Mouse (Mus musculus): Measurements from ENCODE around the gene Nfia. TPM values are rescaled to one million over a fixed set of nuclear protein-coding genes. Genes with fewer than 3 reads are reported as not detected.

Gene Nfia
- total RNA-seq, 2 experiments from 2014 or later, result 57.0 to 57.8 TPM

DNA sequence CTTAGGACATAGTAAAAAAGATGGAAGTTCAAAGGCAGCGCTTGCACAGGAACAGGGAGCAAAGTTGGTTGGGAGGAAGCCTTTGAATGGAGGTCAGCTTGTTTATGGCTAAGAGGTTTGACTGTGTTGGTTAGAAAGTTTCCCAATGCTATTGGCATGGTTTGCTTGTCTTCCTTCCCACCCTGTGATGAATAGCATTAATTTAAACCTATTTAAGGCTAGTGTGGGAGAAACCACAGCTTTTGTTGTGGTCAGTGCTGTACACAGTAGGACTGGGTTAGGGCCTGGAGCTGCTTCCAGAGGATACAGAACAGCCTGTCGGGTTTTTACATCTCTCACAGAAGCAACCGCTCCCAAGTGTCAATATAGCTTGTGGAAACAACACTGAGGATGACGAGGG, 16.0 kb downstream of the Nfia start:
- no peak for TF ChIP-seq CTCF (IDR thresholded peaks at IDR 0.05)
- DNase-seq, result no peak
- H3K27ac ChIP-seq, result peak overlapping the region; percentile 67
- intact Hi-C loops (cut with DNase I), result no loop called here
- no peak overlapping the region for H3K4me3 ChIP-seq

DNA sequence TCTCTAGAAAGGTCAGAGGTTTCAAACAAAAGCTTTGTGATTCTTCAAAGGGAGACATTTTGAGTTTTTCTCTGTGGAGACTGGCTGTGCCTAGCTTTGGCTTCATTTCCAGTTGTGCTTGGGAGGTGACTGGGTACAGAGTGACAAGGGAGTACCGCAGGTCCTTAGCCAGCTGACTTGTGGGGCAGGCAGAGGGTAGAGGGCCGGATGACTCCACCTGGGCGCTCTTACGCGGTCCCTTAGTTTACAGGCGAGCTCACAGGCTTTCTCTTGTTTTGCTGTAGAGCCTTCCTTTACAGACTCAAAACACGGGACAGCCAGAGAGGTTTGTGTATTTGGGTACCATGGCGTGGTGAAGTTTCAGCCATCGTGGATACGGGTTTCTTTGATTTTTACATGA, 21.4 kb downstream of the Nfia start:
- TF ChIP-seq CTCF (IDR thresholded peaks at IDR 0.05), result no peak
- intact Hi-C loops (cut with DNase I), result no loop called here
- H3K4me3 ChIP-seq, result peak overlapping the region; percentile 25; the same call in 1 of the 2 replicates
- no peak for DNase-seq
- peak overlapping the region; percentile 84 for H3K27ac ChIP-seq

DNA sequence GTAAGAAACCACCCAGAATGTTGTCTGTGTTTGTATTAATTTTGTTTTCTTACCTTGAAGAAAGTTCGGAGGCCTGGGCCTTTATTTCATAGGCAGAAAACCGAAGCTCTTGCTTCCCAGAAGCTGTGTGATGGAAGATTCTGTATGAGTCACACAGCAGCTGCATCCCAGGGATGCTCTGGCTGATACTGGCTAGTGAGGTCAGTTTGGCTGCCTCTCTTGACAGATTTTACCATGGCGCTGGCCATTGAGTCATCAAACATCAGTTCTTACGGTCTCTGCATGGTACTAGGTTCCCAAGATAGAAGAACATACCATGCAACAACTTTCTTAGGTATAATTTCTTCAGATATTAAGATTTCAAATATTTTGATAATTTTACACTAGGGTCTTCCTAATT, 22.3 kb downstream of the Nfia start:
- H3K4me3 ChIP-seq, result peak overlapping the region; percentile 68; the same call in 1 of the 2 replicates
- peak; percentile 61 for DNase-seq
- no peak for TF ChIP-seq CTCF (IDR thresholded peaks at IDR 0.05)
- H3K27ac ChIP-seq, result peak overlapping the region; percentile 84
- intact Hi-C loops (cut with DNase I), result no loop called here

DNA sequence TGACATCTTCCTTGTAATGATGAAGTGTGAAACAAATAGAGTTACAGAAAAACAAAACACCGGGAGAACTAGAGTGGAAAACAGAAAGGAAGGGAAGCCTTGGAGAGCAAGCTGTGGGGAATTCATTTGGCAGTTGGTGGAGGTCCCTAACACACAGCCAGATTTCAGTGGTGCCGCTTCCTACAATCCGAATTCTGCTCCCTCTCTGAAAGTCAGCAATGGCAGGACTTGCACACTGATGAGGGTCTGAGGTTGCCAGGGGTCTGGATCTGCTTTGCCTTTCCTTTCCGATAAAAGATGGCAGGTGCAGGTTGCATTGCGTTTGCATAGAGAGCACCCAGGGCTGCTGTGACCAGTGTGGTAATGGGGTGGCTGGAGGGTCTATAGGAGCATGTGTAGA, 23.4 kb downstream of the Nfia start:
- Histone ChIP-seq H3K27ac (peak overlapping the region; percentile 84), H3K4me3 (peak overlapping the region; percentile 68)
- no peak for TF ChIP-seq CTCF (IDR thresholded peaks at IDR 0.05)
- intact Hi-C loops (cut with DNase I), result no loop called here
- no peak for DNase-seq

DNA sequence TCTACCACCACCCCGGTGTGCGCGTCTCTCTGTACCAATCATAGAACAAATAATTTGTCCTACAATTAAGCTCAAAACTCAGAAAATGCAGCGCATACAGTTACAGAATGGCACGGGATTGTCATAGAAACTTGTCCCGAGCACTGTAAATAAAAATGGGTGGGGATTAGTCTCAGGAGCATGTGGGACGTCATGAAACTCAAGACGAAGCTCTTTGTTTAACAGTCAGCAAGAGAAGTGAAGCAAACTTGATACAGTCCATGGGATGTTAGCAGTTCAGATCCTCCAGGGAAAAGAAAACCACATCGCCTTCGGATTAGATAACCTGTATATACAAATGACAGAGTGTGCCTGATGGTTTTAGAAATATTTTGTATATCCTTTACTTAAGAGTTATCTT, 24.0 kb downstream of the Nfia start:
- no peak for TF ChIP-seq CTCF (IDR thresholded peaks at IDR 0.05)
- no peak for DNase-seq
- intact Hi-C loops (cut with DNase I), result no loop called here
- peak overlapping the region; percentile 68 for H3K4me3 ChIP-seq
- peak overlapping the region; percentile 84 for H3K27ac ChIP-seq

DNA sequence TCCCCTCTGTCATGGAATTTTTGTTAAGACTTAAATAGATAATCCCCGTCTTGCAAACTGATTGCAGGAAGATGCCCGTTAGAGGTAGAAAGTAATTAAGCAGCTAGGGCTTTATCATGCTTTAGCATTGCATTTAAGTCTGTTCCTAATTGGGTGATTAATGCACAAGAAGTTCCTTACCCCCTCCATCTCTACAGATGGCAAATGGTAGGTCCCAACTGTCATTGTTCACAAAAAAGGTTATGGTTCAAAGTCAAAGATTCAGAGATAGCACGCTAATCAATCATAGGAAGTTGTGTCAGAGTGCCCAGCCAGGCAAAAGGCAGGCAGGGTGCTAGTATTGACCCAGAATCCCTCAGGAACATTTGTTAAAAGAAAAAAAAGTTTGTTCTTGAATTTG, 31.3 kb downstream of the Nfia start:
- no peak overlapping the region for H3K4me3 ChIP-seq
- intact Hi-C loops (cut with DNase I), result no loop called here
- DNase-seq, result no peak
- no peak overlapping the region for H3K27ac ChIP-seq
- TF ChIP-seq CTCF (IDR thresholded peaks at IDR 0.05), result no peak

DNA sequence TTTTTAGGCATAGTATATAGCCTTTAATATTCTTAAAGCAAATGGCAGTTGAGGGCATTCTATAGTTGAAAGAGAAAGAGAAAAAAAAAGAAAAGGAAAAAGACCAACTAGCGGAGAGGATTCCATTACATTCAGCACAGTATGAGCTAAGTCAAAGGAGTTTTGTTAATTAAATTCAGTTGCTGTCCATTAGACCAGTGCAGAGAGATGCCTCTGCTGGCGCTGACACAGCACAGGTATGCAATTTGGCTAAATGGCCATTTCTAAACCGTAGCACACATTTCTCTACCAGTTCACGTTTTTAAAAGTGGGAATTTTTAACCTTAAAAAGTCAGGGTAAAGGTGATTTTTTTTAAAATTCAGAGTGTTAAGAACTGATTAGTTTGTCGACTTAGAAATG, 32.1 kb downstream of the Nfia start:
- no peak for TF ChIP-seq CTCF (IDR thresholded peaks at IDR 0.05)
- intact Hi-C loops (cut with DNase I), result no loop called here
- no peak overlapping the region for H3K27ac ChIP-seq
- no peak for DNase-seq
- H3K4me3 ChIP-seq, result no peak overlapping the region

DNA sequence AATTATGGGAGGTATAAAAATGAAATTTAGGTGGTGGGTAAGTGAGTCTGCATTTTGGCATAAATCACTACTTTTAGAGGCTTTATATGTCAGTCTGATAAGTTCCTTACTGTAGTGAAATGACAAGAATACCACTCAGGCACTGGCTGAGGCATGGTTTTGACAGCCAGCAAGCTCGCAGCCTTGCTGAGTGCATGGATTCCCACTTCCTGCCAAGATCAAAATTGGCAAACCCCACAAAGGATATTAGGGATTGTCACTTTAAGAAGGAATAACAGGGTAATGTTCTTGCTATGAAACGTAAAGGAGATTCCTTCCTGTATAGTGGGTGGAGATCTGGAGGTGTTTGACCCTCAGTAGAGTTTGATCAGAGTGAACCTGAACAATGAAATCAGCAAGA, 32.7 kb downstream of the Nfia start:
- intact Hi-C loops (cut with DNase I), result no loop called here
- no peak for DNase-seq
- Histone ChIP-seq H3K27ac (no peak overlapping the region), H3K4me3 (no peak overlapping the region)
- TF ChIP-seq CTCF (IDR thresholded peaks at IDR 0.05), result no peak

DNA sequence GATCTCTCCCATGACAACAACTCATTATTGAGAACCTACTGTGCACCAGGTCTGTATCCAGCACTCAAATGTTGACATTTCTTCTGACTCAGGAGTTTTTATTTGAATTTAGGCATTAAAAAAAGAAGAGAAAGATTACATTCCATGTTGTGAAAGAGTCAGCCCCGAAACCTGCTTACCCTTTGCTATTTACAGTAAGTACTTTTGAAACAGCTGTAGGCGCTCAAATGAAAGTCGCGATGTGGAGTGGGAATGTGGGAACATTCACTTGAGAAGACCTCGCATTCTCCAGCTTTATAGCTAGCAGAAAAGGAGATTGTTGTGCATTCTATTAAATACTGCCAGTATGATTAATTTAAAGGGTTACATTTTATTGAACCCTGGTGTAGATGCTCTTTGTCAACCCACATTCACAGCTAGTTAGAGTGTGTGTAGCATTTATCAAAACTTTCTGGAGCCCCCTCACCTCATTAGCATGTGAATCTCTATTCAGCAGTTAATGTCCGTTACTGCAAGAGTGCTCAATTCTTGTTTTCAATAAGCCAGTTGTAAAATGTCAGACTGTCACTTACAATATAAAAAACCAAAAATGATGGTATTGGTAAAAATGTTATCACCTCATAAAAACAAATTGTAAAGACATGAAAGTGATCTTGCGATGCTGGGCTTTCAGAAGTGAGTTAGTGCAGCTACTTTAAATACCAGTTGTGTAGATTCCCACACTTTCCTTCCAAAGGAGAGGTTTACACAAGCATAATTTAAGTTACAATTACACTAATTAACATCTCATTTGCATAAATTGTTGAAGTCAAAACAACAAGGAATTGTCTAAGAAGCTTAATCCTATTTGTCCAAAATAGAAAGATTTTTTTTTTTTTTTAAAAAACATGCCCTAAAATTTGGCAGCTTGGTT, 33.6 kb downstream of the Nfia start:
- intact Hi-C loops (cut with DNase I), result no loop called here

DNA sequence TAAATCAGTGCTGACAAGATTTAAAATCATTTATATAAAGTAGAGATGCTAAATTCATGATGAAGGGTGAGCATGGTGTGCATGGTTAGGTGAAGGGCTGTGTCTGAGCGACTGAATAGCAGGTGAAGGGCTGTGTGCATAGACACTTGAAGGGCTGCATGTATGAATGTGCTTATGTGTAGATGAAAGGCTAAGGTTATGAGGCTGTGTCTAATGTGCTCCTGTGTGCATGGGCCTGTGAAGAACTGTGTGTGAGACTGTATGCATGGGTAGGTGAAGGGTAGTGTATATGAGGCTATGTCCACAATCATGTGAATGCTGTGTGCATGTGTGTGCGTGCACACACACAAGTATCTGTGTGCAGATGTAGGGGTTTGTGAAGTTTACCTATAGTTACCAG, 34.4 kb downstream of the Nfia start:
- H3K27ac ChIP-seq, result no peak overlapping the region
- no peak overlapping the region for H3K4me3 ChIP-seq
- no peak for TF ChIP-seq CTCF (IDR thresholded peaks at IDR 0.05)
- no peak for DNase-seq
- intact Hi-C loops (cut with DNase I), result no loop called here

More for the DNA sequence above, 33.6 kb downstream of the Nfia start:
- H3K4me3 ChIP-seq, result no peak overlapping the region
- DNase-seq, result no peak
- TF ChIP-seq CTCF (IDR thresholded peaks at IDR 0.05), result no peak
- H3K27ac ChIP-seq, result no peak overlapping the region; the same call in 1 of the 2 replicates

DNA sequence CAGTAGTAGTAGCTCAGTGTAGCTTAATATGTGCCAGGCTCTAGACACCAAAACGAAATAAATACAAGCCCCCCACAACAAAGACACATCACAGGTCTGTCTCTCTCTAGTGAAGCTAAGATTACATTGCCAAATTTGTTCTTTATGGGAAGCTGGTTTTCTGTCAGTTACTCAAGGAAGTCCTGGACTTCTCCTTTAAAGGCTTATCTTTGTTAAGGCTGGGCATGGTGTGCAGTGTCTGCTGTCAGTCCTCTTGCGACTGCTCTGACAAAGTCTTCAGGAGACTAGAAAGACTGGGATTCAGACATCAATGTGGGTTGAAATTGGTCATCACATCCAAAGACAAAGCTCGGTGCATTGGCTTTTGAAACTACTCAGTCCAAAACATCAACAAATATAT, 36.4 kb downstream of the Nfia start:
- intact Hi-C loops (cut with DNase I), result no loop called here
- DNase-seq, result no peak
- TF ChIP-seq CTCF (IDR thresholded peaks at IDR 0.05), result no peak
- H3K27ac ChIP-seq, result peak overlapping the region; percentile 65; the same call in 1 of the 2 replicates
- no peak overlapping the region for H3K4me3 ChIP-seq

DNA sequence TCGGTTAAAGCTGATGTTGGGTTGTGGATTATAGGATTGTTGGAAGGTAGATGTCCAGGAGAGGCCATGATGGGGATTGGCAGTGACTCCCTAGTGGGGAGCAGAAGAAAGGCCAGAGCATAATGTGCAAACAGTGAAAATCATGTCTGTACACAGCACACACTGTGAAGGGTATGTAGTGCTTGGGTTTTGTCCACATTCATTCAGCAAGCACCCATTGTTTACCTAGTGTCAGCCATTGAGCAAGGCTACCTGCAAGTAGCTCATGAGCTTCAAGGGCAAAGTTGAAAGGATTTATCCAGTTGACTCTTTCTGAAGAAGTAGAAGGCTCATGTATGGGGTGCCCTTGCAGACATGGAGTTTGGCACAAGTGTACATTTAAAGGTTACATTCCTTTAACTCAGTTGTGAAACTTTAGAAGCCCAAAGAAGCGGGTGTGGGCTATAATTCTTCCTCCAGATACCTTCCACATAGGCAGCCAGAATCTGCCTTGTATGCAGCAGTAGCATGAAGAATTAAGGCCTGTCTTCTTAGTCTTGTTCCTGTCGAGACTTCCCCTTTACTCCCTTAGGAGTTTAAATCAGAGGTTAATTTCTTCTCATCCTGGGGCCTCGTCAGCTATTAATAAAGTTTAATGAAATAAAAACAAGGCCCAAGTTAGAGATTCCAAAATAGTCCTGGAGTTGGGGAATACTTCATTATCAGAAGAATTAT, 37.2 kb downstream of the Nfia start:
- TF ChIP-seq CTCF (IDR thresholded peaks at IDR 0.05), result no peak
- intact Hi-C loops (cut with DNase I), result no loop called here
- H3K4me3 ChIP-seq, result no peak overlapping the region
- no peak for DNase-seq
- H3K27ac ChIP-seq, result peak overlapping the region; percentile 65

DNA sequence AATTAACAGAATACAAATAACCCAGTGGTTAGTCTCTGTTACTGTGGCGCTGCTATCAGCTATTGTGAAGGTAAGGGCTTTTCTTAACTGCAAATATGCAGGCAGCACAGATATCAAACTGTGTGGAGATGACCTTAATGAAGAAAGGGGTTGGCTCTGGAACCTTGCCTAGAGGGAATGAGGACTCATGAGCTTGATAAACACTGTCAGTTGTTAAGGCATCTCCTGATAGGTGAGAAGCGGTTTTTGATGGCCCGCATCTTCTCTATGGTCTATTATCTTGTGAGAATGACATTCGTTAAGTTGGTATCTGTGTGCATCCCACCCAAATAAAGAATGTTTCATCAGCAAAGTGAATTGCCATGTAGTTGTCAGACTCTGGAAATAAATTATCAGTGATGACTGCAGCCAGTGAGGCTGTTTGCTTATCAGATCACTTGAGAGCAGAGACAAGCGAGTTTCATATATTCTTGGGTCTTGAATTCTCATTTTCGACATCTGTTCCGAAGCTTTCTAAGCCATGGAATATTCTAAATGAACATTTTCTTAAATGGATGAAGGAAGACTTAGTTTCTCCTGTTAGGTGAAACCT, 37.9 kb downstream of the Nfia start:
- no peak for TF ChIP-seq CTCF (IDR thresholded peaks at IDR 0.05)
- Histone ChIP-seq H3K27ac (peak overlapping the region; percentile 65), H3K4me3 (no peak overlapping the region)
- intact Hi-C loops (cut with DNase I), result no loop called here
- no peak for DNase-seq
